Mouse (Mus musculus) mesoderm, embryonic 11.5 days (tissue): ENCODE data around the gene Kmo.
A peak's percentile ranks its signal among the peaks of the same experiment; 100 is the strongest.

Source experiments
- DNase-seq: peaks from one replicate; pipeline ENCODE4 v3.0.0-alpha.2; 2012; ENCODE audit warnings: low read depth, low spot score

Kmo gene

GRCm38 (mm10) chr1:175631721-175632221 is 11.6 kb downstream of the Kmo start:
- no peak for DNase-seq

GRCm38 (mm10) chr1:175632470-175632869 is 12.3 kb downstream of the Kmo start:
- DNase-seq: no peak

GRCm38 (mm10) chr1:175637677-175638076 is 17.5 kb downstream of the Kmo start:
- no peak for DNase-seq

- no peak for DNase-seq
Measured at GRCm38 (mm10) chr1:175639072-175639471, 18.9 kb downstream of the Kmo start.

- no peak for DNase-seq
Measured at GRCm38 (mm10) chr1:175640435-175641150, 20.4 kb downstream of the Kmo start.

- no peak for DNase-seq
Measured at GRCm38 (mm10) chr1:175643496-175644265, 23.5 kb downstream of the Kmo start.

GRCm38 (mm10) chr1:175646952-175647351 is 26.8 kb downstream of the Kmo start:
- no peak for DNase-seq

- no peak for DNase-seq
Measured at GRCm38 (mm10) chr1:175648615-175649014, 28.4 kb downstream of the Kmo start.

- DNase-seq: no peak
Measured at GRCm38 (mm10) chr1:175659900-175660299, 39.7 kb downstream of the Kmo start.

- peak; percentile 54 for DNase-seq
Measured at GRCm38 (mm10) chr1:175668666-175669405, 48.7 kb downstream of the Kmo start.

- DNase-seq: no peak
Measured at GRCm38 (mm10) chr1:175669456-175669855, 49.3 kb downstream of the Kmo start.

- DNase-seq: no peak
Measured at GRCm38 (mm10) chr1:175670042-175670441, 49.9 kb downstream of the Kmo start.

- DNase-seq: no peak
Measured at GRCm38 (mm10) chr1:175671626-175672025, 51.4 kb downstream of the Kmo start.

GRCm38 (mm10) chr1:175673563-175674325 is 53.6 kb downstream of the Kmo start:
- DNase-seq: no peak

- no peak for DNase-seq
Measured at GRCm38 (mm10) chr1:175675116-175675515, 54.9 kb downstream of the Kmo start.

GRCm38 (mm10) chr1:175677459-175677858 is 57.3 kb downstream of the Kmo start:
- no peak for DNase-seq

- no peak for DNase-seq
Measured at GRCm38 (mm10) chr1:175680995-175681394, 60.8 kb downstream of the Kmo start.

- DNase-seq: no peak
Measured at GRCm38 (mm10) chr1:175691686-175692245, 71.6 kb downstream of the Kmo start.

GRCm38 (mm10) chr1:175692246-175692996 is 72.2 kb downstream of the Kmo start, which contains the start of the genes Opn3 and Chml:
Gene Opn3, minus strand, starts transcription at chr1:175692776.
Gene Chml, minus strand, starts transcription at chr1:175692901.
- peak; percentile 99 for DNase-seq

- no peak for DNase-seq
Measured at GRCm38 (mm10) chr1:175692997-175693361, 72.8 kb downstream of the Kmo start.
